Mouse (Mus musculus) Muller cell, postnatal 12 days (primary cell): ENCODE results near the gene Haus2.

Experiments
- DNase-seq: peaks from one replicate; pipeline ENCODE4 v3.0.0-alpha.2; 2015; ENCODE audit errors: inconsistent ontology term

Gene Haus2

DNA sequence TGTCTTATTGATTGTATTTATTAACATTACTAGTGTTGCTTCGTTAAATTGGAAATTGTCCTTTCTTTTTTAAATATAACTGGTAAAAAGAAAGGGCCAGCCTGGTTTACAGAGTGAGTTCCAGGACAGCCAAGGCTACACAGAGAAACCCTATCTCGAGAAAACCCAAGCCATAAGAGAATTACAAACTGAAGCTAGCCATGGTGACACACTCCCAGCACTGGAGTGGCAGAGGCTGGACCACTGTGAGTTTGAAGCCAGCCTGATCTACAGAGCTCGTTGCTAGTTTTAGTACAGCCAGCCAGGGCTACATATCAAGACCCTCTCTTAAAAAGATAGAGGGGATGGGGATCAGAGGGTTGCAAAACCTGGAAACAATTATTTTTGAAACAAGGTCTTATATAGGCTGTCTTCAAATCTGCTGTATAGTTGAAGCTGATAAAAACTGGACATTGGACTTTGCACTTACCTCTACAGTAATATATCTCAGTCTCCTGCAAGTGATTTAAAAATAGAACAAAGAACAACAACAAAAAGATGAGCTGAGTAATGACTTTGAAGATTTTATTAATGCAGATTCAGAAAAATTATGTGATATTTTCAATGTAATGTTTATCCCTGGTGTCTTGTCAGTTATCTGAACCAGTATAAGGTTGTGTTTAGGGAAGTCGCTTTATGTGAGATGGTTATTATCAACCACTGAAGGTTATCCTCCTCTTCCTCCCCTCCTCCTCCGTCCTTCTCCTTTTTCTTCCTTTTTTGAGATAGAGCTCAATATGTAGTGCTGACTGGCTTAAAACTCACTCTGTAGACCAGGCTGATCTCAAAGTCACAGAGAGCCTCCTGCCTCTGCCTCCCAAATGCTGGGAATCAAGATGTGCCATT is 7.3 kb downstream of the Haus2 start:
- DNase-seq: no peak

DNA sequence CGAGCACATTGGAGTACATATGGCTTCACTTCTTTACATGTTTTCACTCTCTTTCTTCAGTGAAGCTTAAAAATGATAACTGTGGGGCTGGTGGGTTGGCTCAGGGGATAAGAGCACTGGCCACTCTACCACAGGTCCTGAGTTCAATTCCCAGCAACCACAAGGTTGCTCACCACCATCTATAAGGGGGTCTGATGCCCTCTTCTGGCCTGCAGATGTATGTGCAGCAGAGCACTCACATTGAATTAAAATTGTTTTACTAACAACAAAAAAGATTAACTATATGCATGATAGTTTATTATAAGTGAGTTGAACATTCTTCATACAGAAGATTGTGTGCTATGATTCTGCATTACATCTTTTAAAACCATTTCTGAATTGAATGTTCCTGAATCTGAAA is 10.4 kb downstream of the Haus2 start:
- no peak for DNase-seq

DNA sequence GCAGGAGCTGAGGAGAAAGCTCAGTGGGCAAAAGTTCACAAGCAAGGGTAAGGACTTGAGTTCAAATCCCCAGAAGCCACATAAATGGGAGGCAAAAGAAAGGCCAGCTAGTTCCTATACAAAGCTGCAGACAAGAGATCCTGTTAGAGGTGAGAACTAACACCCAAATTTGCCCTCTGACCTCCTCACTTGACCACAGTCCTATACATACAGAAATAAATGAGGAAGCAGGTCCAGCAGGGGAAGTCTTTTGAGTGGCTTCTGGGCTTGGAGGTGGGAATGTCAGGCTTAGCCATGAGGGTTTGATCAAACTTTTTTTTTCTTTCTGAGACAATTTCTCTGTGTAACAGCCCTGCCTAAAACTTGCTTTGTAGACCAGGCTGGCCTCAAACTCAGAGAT is 13.7 kb downstream of the Haus2 start:
- no peak for DNase-seq

DNA sequence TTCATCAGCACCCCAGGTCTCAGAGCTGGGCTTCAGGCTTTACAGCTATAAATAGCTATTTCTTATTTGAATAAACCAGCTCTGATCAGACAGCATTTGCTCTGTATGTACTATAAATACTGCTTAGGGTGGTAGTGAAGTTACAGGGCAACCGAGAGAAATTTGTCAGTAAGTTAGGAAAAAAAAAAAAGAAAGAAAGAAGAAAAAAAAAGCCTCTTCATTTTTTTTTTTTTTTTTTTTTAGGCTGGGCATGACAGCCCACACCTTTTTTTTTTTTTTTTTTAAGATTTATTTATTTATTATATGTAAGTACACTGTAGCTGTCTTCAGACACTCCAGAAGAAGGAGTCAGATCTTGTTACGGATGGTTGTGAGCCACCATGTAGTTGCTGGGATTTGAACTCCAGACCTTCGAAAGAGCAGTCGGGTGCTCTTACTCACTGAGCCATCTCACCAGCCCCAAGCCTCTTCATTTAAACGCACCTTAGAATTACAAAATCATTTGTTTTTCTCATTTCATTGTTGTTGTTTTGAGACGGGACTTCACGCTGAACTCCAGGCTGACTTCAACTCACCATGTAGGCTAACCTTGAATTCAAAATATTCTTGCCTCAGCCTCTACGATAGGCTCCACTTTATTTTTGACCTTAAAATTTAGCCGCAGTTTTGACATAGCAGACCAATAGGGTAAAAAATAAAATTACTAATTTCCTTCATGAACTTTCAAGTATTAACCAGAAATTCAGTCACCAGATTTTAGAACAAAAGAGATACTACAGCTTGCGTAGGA is 19.1 kb downstream of the Haus2 start:
- no peak for DNase-seq

DNA sequence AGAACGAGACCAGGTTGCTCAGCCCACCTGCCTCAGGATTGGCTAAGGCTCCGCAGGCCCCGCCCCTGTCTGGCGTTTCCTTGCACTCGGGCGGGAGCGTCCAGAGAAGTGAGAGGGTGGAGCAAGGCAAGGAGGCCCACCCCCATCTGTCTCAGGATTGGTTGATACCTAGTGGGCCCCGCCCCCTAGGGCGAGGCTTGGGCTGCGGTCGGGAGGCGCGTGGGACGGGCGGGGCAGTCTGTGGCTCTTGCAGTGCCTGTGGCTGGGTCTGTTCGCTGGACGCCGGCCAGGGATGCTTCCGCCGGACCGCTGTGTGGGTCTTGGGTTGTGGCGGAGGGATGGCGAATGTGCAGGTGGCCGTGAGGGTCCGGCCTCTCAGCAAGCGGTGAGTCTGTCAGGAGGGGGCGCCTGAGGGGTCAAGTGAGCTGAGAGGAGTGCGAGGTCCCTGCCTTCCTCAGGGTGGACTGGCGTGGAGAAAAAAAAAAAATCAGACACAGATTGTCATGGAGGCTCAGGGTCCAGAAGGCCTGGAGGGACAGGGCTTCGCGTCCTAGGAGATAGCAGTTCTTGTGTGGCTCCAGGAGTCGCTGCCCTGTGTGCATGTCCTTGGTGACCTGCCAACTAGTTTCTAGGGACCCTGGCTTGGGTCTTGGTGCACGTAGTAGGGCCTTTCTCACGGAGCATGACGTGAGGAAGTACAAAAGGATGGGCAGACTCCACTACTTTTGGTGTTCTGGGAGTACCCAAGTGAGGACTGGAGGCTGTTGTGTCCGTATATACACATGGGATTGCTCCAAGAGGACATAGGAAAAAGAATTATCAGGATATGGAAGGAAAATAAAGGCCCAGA is 19.9 kb downstream of the Haus2 start, which contains the start of gene Stard9:
Gene Stard9 (plus strand): TSS at position 236 of the 850 bp plus-strand sequence.
- DNase-seq: peak; percentile 100

DNA sequence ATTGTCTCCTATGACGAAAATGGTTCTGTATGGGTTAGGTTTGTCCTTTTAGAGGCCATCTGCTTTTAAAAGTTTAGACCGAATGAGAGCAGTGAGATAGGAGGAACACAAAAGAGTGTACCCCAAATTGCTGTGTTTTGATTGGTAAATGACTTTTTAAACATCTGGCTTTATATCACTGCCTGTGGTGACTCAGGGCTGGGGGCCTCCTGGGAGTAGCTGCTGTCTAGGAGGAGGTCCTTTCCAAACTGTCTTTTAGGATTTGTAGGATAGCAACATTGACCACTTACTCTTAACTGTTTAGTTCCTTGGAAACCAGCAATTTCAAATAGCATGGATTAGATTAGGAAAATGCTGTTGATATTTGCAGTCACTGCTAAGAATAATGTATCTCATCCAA is 21.1 kb downstream of the Haus2 start:
- no peak for DNase-seq

DNA sequence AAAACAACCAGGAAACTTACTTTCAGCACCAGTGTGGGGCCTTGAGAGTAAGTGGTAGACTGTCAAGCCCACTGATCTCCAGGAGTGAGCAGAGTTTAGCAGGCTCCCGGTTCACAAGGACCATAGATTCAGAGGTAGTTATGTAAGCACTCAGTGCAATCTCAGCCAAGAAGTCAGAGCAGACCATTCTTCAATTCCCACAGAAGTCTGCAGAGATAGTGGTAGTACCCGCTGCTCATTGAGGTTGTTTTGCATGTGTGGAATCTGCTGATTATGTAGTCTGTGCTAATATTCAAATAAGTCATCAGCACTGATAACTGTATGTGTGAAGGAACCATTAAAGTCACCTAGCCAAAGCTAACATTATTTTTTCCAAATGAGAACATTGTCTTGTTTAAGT is 21.5 kb downstream of the Haus2 start:
- DNase-seq: no peak

DNA sequence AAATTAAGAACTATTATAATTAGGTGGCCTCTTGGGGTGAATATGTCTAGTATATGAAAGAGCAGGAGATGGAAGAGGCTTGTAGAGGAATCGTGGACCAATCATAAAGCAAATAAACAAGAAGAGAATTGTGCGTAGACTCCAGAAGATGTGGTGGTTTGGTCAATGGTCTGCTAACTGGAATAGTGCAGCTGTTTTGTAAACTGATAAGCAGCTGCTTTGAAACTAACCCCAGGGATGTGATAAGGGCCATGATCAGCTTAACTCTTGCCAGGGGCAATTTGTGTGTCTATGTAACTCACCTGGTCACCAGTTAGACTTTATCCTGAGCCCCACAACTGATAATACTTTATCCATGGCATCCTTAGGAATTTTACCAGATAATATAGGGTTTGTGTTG is 22.3 kb downstream of the Haus2 start:
- DNase-seq: no peak

DNA sequence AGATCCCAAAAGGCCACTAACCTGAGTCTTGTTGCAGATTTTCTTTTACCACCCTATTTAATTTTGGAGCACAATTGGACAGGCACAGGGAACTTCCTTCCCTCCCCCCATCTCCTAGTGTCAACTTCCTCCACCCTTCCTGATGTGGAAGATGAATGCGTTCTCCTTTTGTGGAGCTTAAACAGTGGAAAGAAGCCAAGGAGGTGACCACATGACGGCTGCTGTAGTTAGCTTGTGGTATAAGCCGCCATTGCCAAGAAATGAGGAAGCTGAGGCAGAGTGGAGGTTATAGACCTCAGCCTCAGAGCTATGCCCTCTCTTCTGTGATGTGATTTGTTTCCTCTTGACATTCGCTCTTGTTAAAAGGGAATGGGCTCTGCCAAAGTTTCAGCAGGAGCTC is 22.8 kb downstream of the Haus2 start:
- DNase-seq: no peak

DNA sequence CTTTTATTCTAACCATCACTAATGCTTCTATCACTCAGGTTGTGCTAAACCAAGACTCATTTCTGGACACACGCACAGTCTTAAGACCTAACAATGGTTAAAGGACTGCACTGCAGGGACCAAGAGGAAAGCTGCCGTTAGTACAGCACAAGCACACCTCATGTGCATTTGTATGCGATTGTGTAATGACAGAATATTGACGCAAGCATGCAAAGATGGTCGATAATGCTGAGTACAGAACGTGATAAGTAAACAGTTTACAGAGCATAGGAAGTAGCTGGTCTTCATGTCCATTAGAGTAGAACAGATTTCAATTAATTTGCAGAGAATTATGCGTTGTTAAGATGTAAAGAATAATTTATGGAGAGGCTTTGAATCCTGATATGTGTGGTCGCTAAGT is 31.7 kb downstream of the Haus2 start:
- DNase-seq: no peak

DNA sequence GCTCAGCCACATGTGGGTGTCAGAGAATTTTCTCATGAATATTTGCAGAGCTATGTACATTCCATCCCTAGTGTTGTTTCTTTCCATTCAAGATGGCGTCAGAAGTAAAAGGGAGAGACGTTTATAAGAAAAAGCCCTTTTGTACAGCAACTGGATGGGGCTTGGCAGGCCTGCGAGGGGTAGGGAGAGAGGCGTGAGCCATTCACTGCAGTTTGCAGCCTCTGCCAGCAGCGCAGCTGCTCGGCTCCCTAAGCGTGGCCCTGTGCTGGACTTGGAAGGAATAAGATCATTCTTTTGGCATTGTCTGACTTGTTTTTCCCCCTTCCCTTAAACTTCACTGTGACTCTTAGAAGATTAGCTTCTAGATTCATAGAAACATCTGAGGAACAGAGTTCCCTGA is 34.7 kb downstream of the Haus2 start:
- DNase-seq: peak; percentile 37

DNA sequence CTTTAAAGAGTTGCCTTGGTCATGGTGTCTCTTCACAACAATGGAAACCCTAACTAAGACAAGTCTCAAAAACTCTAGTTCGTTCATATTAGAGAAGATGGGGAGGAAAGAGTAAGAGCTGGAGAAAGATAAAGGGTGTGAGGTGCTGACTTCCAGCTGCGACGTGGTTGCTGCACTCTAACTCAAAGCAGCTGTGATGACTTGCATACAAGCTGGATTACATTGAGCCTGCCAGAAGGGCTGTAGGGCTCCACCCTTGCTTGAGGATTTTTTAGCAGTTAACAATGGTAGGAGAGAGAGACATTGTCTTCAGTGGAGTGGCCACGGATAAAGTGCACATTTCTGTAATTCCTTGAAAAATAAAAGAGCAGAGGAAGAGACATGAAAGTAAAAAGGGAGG is 37.6 kb downstream of the Haus2 start:
- DNase-seq: no peak

DNA sequence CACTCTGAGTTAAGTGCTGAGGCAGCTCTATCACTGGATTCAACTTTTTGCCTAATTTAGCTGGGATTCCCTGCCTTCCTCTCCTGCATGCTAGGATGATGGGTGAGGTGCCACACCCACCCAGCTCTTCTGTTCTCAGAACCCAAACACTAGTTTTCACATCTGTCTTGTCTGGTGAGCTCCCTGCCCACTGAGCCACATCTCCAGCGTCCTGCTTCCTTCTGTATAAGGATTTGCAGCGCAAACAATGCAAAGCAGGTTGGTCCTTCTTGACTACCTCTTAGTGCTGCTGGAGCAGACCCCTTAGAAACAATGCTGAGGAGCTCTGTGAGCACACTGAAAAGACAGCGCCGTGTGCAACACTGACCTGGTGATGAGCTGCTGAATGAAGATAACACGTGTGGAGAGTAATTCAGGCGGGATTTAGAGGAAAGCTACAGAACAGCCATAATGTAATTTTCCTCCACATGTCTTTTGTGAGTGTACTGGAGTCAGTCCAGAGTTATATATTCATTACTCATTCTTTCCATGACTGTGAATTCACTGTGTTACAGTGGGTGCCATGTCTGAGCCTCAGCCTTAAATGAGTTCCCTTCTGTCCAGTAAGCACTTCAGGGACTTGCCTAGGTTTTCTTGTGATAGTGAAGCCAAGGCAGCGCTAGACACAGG is 43.2 kb downstream of the Haus2 start:
- no peak for DNase-seq

DNA sequence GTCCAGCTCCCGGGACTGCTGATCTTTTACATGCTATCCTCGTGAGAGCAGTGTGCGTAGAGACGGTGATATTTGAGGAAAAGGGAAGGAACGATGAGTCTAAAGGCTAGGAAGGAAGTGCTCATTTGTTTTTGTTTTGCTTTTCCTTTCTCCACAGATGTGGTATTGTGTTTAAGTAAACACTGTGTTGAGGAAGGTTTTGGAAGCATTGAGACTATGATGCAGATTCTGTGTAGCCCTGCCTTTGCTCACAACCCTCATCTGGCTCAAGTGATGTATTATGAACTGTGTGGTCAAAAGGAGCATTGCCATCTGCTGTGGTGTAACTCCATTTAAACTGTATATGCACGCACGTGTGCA is 43.7 kb downstream of the Haus2 start:
- DNase-seq: no peak

DNA sequence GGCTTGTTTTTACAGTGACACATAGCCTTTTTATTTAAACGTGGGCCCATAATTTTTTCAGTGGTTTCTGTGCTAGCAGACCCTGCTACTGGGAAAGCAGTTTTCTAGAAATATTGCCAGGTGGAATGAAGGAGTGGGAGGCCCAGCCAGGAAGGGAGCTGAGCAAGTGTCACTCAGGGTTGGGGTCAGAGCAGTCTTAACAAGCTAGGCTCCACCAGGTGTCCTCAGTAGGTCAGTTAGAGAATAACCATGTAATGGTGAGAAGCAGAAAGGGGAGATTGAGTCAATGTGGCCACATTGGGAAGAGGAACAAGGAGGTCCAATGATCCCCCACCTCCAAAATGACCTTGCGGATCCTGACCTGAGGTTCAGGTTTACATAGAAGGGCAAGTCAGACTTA is 45.5 kb downstream of the Haus2 start:
- DNase-seq: no peak

DNA sequence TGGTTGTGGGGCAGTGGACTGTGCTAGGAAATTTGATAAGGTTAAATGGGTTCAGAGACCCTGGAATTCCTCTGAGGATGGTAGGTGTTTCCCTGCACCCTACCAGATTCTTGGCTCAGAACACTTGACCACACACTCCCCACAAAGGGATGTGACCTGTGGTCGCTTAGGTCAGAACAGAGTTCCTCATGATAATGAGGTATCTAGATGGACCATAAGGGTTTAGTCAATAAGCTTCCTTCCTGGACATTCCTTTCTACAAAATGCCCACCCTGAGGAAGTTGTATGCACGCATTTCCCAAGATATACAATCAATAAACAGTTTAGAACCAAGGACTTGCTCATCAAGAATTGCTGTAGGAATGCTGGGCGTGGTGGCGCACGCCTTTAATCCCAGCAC is 46.7 kb downstream of the Haus2 start:
- no peak for DNase-seq

DNA sequence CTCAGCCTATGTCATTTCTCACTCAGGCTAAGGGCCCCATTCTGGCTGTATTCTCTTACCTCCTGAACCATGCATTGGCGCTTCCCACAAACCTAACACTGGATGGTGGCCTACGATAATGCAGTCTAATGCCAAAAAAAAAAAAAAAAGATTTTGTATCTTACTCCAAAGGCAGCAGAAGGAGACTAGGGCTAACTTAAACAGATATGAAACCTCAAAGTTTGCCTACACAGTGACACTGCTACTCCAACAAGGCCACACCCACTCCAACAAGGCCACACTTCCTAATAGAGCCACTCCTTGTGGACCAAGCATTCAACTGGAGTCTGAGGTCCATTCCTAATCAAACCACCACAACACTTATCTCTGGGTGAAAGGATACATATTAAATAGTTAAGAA is 47.5 kb downstream of the Haus2 start:
- DNase-seq: no peak

DNA sequence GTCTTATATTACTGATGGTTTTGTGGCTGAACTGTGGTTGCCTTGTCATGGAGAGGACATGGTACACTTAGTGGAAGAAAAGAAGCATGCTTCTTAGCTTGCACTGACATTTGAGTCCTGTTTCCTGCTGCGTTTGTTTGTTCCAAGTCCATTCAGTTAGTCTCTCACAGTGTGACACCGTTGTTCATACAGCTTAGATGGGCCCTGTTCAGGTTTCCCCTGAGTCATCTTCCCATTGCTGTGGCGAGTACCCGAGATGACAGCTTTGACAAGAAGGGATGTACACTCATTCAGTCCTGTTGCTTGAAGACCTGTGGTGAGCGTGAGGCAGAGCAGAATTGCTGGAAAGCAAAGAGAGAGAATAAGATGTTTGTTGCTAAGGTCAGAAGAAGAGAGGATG is 49.3 kb downstream of the Haus2 start:
- peak; percentile 20 for DNase-seq

DNA sequence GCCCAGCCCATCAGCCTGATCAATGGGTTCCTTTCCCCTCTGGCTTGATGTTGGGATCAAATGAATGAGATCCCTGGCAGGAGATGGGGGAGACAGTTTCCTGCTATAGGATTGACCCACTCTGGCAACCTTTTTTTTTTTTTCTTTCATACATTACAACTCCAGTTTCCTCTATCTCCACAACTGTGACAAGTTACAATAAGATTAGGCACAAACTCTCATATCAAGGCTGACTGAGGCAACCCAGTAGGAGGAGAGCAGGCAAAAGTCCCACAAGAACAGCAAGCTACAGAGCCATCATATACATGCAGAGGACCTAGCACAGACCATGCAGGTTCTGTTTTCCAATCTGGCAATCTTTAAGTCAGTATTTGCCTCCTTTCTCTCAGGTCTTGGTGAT is 50.1 kb downstream of the Haus2 start:
- no peak for DNase-seq

DNA sequence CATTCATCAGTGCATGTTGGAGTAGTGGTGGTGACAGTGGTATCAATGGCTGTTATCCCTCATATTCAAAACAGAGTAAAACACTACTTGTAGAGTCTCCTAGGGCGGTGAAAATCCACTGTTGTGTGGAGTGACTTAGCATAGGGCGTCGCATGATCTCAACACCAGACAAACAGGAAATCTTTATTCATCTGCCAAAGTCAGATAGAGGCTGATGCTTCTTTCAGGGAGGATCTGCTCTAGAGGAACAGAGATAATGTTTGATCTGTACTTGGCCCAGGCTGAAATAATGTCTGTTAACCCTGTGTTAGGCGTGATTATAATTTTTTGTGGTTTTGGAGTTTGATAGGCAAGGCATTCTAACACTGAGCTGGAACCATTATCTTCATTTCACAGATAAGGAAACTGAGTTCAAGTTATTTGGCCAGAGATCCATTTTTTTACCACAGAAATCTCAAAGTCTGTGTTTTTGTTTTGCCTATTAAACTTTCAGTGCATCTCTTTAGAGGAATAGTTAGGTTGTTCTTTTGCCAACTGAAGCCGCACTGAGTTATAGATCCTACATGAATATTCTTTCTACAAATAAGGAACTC is 51.4 kb downstream of the Haus2 start:
- no peak for DNase-seq

DNA sequence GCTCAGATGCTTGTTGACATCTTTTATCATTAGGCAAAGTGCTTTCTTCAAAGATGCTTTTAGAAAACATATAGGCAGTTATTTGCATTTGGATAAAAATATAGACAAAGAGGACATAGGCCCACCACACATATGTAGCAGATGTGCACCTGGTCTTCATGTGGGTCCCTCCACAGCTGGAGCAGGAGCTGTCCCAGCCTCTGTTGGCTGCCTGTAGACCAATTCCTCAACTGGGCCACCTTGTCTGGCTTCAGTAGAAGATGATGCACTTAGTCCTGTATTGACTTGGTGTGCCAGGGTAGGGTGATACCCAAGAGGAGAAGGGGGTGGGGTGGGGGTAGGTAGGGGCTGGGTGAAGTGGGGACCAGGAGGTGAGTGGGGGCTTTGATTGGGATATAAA is 53.6 kb downstream of the Haus2 start:
- DNase-seq: no peak
